Mouse (Mus musculus) neutrophil, adult 5-6 weeks (primary cell): ENCODE data around the gene R3hdm4. TPM values are rescaled to one million over a fixed set of nuclear protein-coding genes. Genes with fewer than 3 reads are reported as not detected.

Experiments used
- total RNA-seq: library from RNA; stranded (forward); fragments of 200-1000 nt; gene quantifications from 2 replicates; pipeline ENCODE4 v1.2.3, GENCODE M21; 2017

R3hdm4 gene
- total RNA-seq, 1 experiment from 2014 or later, result 149 TPM

Other genes with a start within 250 kb of the R3hdm4 start
- 90.5 and 95.5 TPM in 2 replicates for gene Cdc34, start 239.0 kb downstream of the R3hdm4 start, total RNA-seq
- gene Gzmm, start 232.2 kb downstream of the R3hdm4 start, total RNA-seq, result 1.5 and 2.9 TPM in 2 replicates
- 105 and 111 TPM in 2 replicates for gene Bsg, start 216.7 kb downstream of the R3hdm4 start, total RNA-seq
- gene Hcn2, start 204.6 kb downstream of the R3hdm4 start, total RNA-seq, result not detected in 2 replicates
- gene Polrmt, start 174.6 kb downstream of the R3hdm4 start, total RNA-seq, result 21.9 and 24.6 TPM in 2 replicates
- not detected in 2 replicates for gene Fgf22, start 166.1 kb downstream of the R3hdm4 start, total RNA-seq
- 12.0 and 15.9 TPM in 2 replicates for gene Rnf126, start 154.3 kb downstream of the R3hdm4 start, total RNA-seq
- gene Fstl3, start 143.9 kb downstream of the R3hdm4 start, total RNA-seq, result 1.0 and 2.6 TPM in 2 replicates
- 1.1 and 1.2 TPM in 2 replicates for gene Prss57, start 130.2 kb downstream of the R3hdm4 start, total RNA-seq
- gene Palm, start 127.6 kb downstream of the R3hdm4 start, total RNA-seq, result 40.6 and 42.1 TPM in 2 replicates
- 1.0 and 1.4 TPM in 2 replicates for gene Misp, start 100.2 kb downstream of the R3hdm4 start, total RNA-seq
- 101 and 117 TPM in 2 replicates for gene Ptbp1, start 66.8 kb downstream of the R3hdm4 start, total RNA-seq
- gene Prtn3, start 46.7 kb downstream of the R3hdm4 start, total RNA-seq, result not detected in 2 replicates
- 0.93 and 1.7 TPM in 2 replicates for gene Plppr3, start 46.6 kb downstream of the R3hdm4 start, total RNA-seq
- gene Elane, start 35.0 kb downstream of the R3hdm4 start, total RNA-seq, result not detected in 2 replicates
- not detected in 2 replicates for gene Cfd, start 30.4 kb downstream of the R3hdm4 start, total RNA-seq
- gene Med16, start 12.3 kb downstream of the R3hdm4 start, total RNA-seq, result 14.0 and 15.0 TPM in 2 replicates
- gene Gm26602, start 10.4 kb downstream of the R3hdm4 start, total RNA-seq, result not detected in 2 replicates
- gene Kiss1r, start 4.2 kb downstream of the R3hdm4 start, total RNA-seq, result 1.4 and 2.4 TPM in 2 replicates
- 58.8 and 68.0 TPM in 2 replicates for gene Arid3a, start 5.8 kb upstream of the R3hdm4 start, total RNA-seq
- gene Wdr18, start 38.9 kb upstream of the R3hdm4 start, total RNA-seq, result 11.4 and 15.9 TPM in 2 replicates
- not detected in 2 replicates for gene Grin3b, start 49.5 kb upstream of the R3hdm4 start, total RNA-seq
- 80.7 and 81.4 TPM in 2 replicates for gene Tmem259, start 63.1 kb upstream of the R3hdm4 start, total RNA-seq
- 284 and 308 TPM in 2 replicates for gene Cnn2, start 67.4 kb upstream of the R3hdm4 start, total RNA-seq
- gene Abca7, start 75.3 kb upstream of the R3hdm4 start, total RNA-seq, result 45.9 and 53.7 TPM in 2 replicates
- 695 and 736 TPM in 2 replicates for gene Arhgap45, start 95.4 kb upstream of the R3hdm4 start, total RNA-seq
- 47.7 and 66.4 TPM in 2 replicates for gene Polr2e, start 118.6 kb upstream of the R3hdm4 start, total RNA-seq
- 206 and 276 TPM in 2 replicates for gene Gpx4, start 126.0 kb upstream of the R3hdm4 start, total RNA-seq
- 232 and 238 TPM in 2 replicates for gene Sbno2, start 184.4 kb upstream of the R3hdm4 start, total RNA-seq
- 229 and 235 TPM in 2 replicates for gene Stk11, start 194.6 kb upstream of the R3hdm4 start, total RNA-seq
- gene Atp5d, start 217.4 kb upstream of the R3hdm4 start, total RNA-seq, result 34.4 and 38.6 TPM in 2 replicates
- gene Cbarp, start 219.6 kb upstream of the R3hdm4 start, total RNA-seq, result 0.98 and 1.6 TPM in 2 replicates
- gene Midn, start 227.1 kb upstream of the R3hdm4 start, total RNA-seq, result 126 and 143 TPM in 2 replicates
- gene Cirbp, start 244.8 kb upstream of the R3hdm4 start, total RNA-seq, result 151 and 158 TPM in 2 replicates